Mouse (Mus musculus) cerebellum, adult 9-10 months (tissue): Measurements from ENCODE around the gene Dhcr24.

Source experiments
- DNase-seq: peaks from one replicate; pipeline ENCODE4 v3.0.0; 2022

The Dhcr24 gene

DNA sequence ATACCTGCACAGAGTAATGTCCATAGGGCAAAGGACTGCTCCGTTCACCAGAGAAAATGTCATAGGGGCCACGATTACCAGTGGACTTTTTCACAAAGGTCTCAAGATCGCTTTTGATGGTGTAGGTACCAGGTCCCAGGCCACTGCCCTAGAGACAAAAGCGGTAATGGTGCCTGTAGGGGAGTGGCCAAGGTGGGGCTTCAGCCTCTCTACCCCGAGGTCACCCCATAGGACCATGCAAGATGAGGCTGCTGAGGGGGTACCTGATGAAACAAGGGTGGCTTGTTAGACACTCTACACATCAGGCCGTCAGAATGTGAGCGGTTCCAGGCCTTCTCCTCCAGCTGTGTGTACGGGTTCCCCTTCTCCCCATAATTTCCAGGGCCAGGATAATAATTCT lies 52.3 kb downstream of the Dhcr24 start:
- no peak for DNase-seq

DNA sequence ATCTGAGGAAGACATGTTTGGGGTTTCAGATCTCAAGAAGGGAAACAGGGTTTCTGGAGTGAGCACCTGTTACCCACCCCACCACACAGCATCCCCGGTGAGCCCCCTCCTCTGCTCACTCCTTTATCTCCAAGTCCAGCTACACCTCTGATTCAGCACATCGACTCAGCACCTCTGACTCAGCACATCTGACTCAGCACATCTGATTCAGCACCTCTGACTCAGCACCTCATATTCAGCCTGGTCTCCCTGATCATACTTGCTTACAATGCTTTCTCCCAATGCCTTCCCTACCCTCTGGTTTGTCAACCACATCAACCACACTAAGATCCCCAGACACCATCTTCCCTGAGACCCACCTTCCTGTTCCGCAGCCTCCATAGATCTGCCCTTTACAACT lies 52.7 kb downstream of the Dhcr24 start:
- no peak for DNase-seq

DNA sequence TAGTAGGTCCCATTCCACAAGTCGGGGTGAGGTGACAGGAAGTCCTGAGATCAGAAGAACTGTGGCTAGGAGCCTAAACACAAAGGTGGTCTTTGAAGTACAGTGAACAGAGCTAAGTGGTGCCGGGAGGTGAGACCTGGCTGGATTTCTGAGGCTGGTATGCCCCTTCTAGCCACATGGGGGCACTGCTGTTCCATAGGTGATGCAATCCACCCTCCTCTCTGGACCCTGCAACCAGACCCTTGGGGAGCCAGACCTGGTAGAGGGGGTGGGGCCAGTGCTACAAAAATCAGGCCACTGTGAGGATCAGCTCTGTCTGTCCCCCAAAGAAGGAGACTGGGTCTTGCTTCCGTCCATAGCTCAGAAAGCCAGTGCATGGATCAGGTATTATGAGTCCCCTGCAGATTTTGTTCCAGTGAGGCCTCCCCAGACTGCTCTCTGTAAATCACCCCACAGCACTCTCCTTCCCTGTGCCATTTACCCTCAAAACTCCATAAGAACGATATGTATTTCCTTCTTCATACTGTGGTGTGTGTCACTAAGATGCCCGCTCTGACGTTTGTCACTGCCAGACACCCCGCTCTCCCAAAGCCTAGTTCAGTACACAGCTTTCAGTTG lies 53.5 kb downstream of the Dhcr24 start:
- peak; percentile 60 for DNase-seq

DNA sequence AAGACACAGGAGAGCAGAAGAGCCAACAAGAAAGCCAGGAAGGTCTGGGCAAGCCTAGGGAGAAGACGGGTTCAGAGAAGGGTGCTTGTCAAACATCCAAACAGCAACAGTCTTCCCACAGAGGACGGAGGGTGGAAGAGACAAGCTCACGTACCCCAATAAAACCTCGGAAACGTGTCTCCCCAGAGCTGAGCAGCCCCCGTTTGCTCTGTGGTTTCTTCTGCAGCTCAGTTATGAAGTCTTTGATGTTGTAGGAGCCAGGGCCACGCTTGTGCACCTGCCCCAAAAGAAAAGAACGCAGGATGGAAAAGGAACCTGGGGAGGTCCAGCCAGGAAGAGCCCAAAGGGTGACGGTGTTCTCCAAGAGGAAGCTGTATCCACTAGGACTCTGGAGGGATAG lies 54.0 kb downstream of the Dhcr24 start:
- DNase-seq: no peak

DNA sequence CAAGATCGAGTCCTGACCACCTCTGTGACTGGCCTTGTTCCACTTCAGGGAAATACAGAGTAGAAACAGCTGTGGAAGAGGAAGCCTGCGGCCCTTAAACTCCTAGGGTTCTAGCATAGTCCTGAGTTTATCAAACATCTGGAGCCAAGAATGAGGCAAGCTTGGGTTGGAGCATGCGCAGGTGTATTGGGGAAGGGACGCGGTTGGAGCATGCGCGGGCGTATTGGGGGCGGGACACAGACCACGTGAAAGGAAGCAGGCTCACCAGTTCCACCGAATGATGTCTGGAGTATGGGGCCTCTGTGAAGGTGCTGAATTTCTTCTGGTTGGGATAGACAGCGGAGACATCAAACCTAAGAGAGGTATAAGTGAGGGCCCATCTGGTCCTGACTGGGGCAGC lies 54.8 kb downstream of the Dhcr24 start:
- no peak for DNase-seq

DNA sequence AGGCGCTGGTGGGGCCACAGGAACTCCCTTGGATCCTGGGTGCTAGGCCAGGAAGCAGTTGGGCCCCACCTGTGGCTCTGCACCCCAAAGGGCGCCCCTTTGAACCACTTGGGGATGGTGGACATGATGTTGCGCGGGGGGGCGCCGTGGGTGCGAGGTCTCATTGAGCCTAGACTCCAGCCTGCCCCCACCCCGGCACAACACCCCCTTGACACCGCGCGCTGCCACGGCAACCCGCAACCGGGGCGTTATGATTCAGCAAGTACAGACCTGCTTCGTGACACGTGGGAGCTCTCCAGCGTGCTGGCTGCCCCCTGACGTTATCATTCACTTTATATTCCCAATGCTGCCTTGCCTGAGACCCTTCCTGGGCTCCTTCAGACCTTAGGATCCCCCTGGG lies 56.2 kb downstream of the Dhcr24 start, which contains the start of gene Lexm:
Gene Lexm, minus strand, starts transcription at position 186 of the 400 bp plus-strand sequence.
- no peak for DNase-seq

DNA sequence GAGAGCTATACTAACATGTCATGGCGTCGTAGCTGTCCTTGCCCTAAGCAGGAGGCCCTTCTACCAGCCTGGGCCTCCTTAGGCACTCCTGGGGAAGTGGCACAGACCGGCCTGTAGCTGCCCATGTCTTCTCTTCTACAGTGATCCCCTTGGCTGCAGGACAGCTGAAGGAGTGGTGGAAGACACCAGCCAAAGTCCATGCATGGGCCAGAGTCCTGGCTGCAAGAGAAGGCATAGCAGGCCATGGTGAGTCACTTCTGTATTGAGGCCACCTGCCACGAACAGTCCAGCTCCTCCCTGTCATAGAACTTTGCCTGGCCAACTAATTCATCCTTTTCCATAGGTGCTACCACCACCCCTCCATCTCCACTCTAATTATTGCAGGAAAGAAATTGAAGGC lies 58.1 kb downstream of the Dhcr24 start:
- DNase-seq: no peak

DNA sequence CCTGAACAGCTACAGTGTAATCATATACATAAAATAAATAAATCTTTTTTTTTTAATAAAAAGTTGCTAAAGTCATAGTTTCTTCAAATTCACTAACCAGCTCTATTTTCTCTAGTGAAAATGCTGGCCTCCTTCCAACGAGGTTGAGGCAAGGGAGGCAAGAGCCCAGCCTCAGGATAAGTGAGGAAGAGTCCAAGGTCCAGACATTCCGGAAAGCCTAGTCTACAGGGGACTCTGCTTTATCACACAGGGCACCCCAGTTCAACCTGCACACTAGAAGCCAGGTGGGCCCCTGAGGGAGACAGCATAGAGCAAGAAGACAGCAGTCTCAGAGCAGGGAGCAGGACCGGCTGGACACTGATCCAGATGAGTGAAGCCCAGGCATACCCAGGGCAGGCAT lies 60.6 kb downstream of the Dhcr24 start:
- no peak for DNase-seq

DNA sequence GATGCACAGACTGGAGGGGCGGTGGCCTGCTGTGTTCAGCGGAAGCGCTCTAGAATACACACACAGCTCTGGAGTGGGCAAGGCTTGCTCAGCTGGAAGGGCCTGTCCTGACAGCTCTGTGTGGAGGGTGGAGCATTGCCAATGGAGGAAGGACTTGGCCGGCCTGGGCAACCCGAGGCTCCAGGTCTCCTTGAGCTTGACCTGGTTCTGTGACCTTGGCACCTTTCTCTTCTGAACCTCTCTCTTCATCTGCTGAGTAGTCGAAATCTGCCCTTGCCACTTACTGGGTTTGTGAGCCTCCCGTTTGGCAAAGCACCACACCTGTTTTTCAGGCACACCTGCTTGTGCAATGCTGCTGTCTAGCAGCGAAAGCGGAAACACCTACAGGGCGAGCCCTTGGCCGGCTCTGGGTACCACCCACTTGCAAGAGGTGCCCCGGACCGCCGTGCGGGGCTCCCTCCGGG lies 61.2 kb downstream of the Dhcr24 start, which contains the start of gene Ttc22:
Gene Ttc22, plus strand, starts transcription at position 403 of the 464 bp plus-strand sequence.
- DNase-seq: no peak

DNA sequence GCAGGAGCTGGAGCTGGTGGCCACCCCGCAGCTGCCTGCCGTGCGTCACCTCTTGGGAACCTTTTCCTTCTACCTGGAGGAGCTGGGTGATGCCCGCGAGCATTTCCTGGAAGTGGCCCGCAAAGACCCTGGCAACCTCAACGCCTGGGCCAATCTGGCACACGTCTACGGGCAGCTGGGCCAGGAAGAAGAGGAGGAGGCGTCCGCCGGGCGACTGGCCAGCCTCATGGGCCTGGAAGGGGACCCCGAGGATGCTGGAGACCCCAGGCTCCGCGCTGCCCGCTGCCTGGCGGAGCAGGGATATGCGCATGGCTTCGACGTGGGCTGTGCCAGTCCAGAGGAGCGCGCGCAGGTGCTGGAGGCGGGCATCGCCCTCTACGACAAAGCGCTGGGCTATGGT lies 61.9 kb downstream of the Dhcr24 start:
- DNase-seq: no peak

DNA sequence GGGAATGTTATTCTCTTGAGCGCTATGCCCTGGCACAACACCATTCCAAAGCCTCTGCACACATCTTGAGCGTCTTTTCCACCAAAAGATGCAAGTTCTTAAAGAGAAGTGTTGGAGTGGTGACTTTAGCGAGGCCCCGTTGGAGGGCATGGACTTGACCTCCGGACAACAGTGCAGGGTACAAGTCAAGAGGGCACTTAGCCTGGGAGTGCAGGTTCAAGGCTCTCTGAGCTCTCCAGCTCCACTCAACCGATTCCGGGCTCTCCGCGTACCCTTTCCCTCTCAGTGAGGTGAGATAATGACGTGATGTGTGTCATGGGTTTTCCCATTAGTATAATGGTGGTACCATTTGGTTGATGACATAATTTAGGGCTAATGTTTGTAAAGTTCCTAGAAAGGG lies 63.4 kb downstream of the Dhcr24 start:
- no peak for DNase-seq

DNA sequence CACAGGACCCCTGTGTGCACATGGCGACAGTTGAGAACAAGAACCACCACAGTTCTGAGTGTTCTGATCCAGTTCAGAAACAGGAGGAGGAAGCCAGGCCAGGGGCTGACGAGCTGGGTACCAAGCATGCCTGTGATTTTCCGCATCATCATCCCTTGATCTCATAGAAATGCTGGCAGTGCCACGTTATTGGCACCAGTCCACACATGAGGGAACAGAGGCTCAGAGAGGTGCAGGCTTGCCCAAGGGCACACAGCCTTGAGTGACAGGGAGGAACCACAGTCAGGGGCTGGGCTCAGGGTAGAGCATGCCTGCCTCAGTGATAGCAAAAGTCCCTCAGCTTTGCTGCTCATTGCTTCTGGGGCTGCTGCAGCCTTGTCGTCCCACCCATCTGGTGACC lies 67.0 kb downstream of the Dhcr24 start:
- no peak for DNase-seq

DNA sequence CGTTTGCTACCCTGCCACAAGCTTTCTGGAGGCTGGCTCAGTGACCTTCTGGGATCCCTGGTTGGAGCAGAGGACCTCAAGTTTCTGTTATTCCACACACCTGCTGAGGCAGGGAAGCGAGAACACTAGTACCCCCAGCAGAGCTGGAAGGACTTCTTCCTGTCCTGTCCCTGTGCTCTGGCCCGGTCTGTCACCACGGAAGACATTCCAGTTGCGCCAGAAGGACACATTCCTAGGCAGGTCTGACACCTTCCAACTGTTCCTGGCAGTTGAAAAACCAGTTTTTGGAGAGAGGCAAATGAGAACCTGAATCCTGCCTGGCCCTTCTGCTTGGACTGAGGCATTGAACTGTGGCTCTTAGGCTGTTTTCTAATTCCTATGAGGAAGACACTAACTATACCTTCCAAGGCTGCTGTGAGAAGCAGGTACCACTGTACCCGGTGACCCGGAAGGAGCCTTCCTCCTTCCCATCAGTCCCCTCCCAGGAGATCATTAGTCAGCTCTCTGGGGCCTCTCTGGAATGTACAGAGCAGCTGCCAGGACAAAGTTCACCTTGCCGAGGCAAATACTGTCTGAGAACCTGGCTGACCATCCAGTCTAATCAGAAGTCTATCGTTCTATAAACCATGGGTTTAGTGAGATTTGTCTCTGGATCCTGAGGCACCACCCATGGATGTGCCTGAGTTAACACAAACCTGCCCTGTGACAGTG lies 68.0 kb downstream of the Dhcr24 start:
- no peak for DNase-seq

DNA sequence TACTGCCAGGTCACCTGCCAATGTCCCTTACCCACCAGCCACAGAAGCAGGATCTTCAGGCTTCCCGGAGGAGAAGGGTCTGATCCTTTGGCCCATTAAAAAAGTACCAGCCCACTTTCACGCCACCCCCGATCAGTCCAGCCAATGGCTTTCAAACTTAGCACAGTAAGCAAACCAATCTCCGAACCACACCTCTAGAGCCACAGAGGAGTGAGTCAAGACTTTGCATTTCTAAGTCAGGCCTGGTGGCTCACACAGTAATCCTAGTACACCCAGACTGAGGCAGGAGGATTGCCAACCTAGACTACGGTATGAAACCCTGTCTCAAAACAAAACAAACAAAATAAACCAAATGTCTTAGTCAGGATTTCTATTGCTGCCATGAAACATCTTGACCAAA lies 68.5 kb downstream of the Dhcr24 start:
- no peak for DNase-seq

DNA sequence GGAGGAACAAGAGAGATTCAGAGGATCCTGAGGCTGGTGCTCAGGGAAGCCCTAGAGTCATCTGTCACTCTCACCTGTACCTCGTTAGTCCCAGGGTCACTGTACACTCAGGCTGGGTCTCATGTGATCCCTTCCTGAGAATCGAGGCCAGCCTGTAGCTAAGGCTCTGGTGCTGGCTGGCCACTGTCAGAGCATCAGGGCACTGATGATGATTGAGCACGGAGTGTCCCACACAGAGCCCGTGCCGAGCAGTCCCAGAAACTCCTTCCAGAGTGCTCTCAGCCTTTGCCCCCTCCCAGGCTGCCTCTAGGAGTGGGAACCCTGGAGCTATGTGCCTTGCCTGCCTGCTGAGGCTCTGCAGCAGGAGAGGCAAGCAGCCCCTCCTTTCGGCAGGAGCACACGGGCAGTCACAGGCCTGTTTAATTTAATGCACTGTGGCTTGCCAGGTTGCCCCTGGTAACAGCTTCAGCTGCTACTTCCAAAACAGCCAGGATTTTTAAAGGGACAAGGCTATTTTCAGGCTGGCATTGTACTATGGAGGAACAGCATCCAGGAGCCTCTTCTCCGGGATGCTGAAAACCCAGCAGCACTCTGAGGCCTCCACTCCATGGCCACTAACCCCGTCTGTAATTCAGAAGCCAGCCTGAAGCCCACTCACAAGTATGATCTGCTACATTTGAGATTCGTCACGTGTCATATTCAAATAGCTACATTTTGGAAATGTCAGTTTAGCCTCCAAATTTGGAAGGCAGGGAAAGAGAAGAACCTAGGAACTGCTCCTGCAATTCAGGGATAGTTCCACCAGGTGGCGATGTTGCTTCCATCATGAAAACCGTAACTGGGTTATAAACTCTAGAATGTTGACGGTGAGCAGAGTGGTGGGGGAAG lies 69.7 kb downstream of the Dhcr24 start:
- peak; percentile 87 for DNase-seq

DNA sequence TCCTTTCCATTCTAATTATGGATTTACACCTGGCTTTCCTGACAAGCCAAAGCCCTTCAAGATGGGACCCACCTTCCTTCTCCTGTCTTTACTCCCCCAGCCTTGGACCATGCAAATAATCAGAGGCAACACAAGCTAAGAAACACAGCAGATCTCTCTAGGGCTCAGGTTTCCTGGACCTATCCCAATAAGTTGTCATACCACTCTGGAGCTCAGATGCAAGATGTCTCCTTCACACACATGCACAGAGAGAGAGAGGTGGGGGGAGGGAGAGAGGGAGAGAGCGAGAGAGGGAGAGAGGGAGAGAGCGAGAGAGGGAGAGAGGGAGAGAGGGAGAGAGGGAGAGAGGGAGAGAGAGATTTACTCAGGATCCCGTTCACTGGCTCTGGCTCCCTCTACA lies 71.5 kb downstream of the Dhcr24 start:
- DNase-seq: no peak

DNA sequence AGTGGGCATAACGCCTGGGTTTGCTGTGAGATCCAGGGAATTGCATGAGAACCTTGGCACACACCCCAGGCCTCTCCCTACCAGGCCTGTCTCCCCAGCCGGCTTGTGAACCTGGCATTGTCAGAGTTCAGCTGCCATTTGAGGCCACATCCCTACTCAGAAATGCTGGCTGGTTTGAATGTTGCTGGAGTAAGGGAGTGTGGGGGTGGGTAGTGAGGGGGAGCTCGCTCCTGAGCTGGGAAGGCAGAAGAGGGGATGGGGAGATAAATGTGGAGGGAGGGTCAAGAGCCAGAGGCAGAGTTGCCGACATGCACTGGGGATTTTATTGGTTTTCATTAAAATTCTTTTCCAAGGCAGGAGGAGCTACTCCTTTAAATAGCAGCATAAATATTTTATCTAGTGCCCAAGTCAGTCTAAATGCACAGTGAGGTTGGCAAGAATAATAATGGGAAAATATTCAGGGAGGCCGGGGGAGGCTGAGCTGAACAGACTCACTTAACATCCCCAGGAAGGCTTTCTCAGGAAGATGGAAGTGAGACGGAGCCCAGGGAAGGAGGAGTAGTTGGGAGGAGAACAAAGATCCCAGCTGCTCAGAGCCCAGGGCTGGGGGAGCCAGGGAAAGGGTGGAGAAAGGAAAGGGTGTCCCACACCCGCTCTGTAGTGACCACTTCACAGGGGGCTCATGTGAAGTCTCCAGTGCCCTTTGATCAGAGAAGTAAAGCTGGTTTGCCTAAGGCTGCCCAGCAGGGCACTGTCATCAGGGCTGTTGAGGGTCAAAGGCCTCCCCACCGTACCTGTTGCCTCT lies 72.6 kb downstream of the Dhcr24 start:
- DNase-seq: no peak

DNA sequence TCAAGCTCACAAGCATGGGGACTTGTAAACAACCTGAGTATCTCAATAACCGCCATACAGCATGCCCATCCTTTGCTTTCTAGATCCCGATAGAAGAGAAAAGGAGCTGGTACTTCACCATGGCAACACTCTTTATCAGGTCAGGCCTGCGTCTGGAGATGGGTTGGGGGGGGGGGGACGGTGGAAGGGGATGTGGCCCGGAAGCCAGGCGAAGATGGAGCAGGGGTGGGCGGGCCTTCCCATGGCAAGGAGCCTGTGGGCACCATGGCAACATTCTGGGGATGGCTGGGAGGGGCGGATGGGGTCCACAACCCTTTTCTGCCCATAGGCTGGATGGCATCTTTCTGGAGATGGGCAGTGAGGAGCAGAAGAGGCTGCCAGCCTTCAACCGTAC lies 73.2 kb downstream of the Dhcr24 start:
- DNase-seq: no peak
